Mouse (Mus musculus): ENCODE measurements around the gene Tbc1d9.

The Tbc1d9 gene

DNA sequence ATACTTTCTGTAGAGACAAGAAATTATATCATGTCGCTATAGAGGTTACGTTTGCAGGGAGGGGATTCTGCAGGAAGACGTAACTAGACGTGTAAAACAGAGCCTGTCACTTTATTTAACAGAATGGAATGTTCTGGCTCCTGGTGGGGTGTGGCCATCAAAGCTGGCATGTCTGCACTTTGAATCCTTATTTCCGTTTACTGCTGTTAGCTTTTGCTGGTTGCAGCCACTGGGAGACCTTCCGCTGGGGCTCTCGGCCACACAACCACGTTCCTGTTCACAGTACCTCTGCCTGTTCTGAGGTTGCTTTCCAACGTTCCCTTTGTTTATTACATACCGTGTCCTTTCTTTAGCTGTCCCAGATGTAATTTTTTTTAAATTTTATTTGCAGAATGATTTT is 107.3 kb downstream of the Tbc1d9 start:
- ChIA-PET POLR2A (interaction anchor here in 1 of 4 experiments (0.8 kb wide), 1 partner anchor 13 kb away, joined by 3 read pairs; no protein-coding TSS in a partner anchor), CTCF (no interaction called here)

DNA sequence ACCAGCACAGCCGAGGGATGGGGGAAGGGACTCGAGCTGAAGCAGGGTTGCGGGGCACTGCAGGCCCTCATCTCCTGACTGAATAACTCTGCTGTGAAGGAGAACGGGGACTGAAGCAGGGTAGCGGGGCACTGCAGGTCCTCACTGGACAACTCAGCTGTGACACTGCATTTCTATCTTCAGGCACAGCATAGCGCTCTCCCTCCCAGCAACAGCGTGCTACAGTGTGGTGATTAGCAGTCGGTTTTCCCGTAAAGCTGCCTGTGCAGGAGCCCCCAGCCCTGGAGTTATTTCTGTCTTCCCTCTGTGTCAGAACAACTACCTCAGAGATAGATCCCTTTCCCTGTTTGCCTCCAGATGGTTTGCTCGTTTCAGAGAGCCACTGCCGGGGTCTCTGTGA is 109.3 kb downstream of the Tbc1d9 start:
- POLR2A ChIA-PET: interaction anchor here in 2 of 4 experiments (0.6 to 1.9 kb wide), 2 partner anchors 48 to 109 kb away, joined by 3 to 4 read pairs; no protein-coding TSS in a partner anchor

DNA sequence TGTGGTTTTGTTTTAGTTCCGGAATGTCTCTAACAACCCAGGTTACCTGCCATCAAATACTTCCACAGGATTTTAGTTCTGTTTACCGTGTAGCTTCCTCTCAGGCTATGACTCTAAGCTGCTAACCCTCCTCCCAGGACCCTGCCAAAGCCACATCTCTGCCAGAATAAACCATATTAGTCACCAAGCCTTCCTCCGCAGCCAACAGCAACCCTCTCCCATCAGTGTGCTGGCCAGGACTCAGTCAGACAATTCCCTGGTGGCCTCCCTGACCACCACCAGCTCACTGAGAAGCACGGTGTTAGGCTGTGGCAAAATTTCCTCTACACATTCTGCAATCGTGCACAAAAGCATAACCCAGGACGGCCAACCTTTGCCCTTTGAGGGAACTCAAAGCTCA is 113.3 kb downstream of the Tbc1d9 start:
- ChIA-PET CTCF (interaction anchor here in 3 of 4 experiments (0.5 to 2.9 kb wide), 4 partner anchors 9 to 73 kb away, joined by 3 to 13 read pairs (median 6); no protein-coding TSS in a partner anchor), POLR2A (interaction anchor here in 1 of 4 experiments (0.6 kb wide), 1 partner anchor 68 kb away, joined by 3 read pairs; no protein-coding TSS in a partner anchor)

More for the DNA sequence above, 109.3 kb downstream of the Tbc1d9 start:
- CTCF ChIA-PET: interaction anchor here in 2 of 4 experiments (1.7 to 1.8 kb wide), 2 partner anchors 14 kb away, joined by 6 to 10 read pairs; no protein-coding TSS in a partner anchor

DNA sequence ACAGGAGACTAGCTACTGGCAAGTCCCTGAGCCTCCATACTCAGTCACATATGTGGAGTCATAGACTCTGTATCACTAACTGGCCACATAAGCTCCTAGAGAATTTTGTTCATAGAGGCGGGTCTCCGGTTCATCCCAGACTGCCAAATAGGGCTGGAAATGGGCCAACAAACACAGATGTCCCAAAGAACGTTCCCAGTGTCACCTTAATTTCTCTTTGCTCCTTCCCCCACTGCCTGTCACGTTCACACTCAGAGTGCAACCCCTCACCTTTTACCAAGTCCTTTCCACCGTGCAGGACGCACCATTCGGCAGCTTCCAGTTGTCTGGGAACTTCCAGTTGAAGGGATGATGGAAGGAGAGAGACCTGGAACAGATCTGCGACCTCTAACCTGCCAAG is 120.2 kb downstream of the Tbc1d9 start:
- POLR2A ChIA-PET: interaction anchor here in 1 of 4 experiments (0.7 kb wide), 1 partner anchor 13 kb away, joined by 3 read pairs; no protein-coding TSS in a partner anchor
- CTCF ChIA-PET: no interaction called here

DNA sequence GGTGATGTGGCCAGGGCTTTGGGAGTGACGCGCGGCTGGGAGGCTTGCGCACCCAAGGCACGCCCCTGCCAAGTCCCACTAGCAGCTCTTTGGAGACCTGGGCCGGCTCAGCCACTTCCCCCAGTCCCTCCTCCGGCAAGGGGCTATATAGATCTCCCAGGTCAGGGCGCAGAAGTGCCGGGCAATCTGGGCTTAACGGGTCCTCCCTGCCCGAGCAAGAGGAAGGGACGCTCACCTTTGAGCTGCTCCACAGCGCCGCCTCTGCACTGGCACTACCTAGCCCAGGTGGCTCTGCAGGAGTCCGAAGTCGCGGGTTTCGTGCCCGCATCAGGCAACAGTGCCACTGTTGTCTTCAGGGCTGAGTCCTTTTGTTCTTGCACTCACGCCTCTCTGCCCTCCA is 125.0 kb downstream of the Tbc1d9 start, which contains the start of gene Ucp1:
Ucp1 (plus strand) TSS at position 177 of the 400 bp plus-strand sequence.
- POLR2A ChIA-PET: interaction anchor here in 1 of 4 experiments (1.8 kb wide), 1 partner anchor 25 kb away, joined by 6 read pairs; no protein-coding TSS in a partner anchor
- CTCF ChIA-PET: interaction anchor here in 3 of 4 experiments (0.7 to 1.6 kb wide), 8 partner anchors 13 to 53 kb away, joined by 3 to 7 read pairs (median 4); no protein-coding TSS in a partner anchor

DNA sequence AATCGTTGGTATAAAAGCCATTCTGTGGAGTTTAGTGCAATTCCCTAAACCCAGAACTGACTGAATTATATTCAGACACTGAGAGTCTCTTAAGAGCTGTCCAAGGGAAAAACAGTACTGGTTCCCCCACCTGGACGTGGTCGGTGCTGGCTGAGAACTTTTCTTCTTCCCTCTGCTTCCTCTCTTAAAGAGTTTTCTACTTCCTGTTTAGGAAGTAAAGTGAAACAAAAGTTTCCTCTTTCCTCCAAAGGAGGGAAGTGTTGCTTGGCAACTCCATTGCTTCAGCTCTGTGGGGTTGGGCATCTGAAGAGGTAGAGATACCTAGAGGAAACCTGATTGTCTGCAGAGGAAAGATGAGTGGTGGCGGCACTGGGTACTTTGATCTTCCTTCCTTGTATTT is 132.2 kb downstream of the Tbc1d9 start:
- ChIA-PET CTCF (interaction anchor here in 1 of 4 experiments (1.3 kb wide), 1 partner anchor 37 kb away, joined by 3 read pairs; no protein-coding TSS in a partner anchor), POLR2A (no interaction called here)

DNA sequence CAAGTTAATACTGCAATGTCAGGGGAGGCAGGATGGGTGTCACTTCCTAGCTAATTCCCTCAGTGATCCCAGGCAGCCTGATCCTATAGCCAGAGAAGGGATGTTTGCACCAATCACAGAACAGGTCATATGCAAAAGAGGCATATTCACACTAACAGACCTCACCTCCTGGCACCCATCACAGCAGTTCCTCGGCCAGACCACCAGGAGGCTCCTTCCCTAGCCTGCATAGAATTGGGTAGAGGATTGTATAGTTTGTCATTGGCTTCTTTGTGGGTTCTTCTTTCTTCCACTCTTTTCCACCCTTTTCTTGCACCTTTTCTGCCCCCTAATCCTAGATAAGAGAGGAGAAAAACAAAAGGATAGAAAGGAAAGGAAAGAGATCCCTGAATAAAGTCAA is 135.0 kb downstream of the Tbc1d9 start:
- POLR2A ChIA-PET: no interaction called here

DNA sequence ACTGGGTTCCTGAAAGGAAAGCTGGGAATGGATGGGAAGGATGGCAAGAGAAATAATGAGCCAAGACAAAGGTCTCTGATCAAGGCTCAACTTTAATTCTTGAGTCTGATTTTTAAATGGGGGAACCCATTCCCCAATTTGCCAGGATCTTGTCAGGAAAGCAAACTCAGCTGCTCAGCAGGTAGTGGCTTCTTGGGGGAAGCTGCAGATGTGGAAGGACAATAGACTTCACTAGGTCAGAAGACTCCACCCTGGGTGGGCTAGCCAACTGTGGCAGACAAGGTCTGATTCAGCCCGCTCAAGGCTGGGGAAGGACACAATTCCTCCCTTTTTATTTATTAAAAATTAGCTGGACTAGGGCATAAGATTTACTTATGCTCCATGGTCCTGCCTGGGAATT is 139.8 kb downstream of the Tbc1d9 start:
- POLR2A ChIA-PET: interaction anchor here in 1 of 4 experiments (1.1 kb wide), 1 partner anchor 10 kb away, joined by 3 read pairs; no protein-coding TSS in a partner anchor
- CTCF ChIA-PET: no interaction called here

More for the DNA sequence above, 135.0 kb downstream of the Tbc1d9 start:
- CTCF ChIA-PET: no interaction called here

DNA sequence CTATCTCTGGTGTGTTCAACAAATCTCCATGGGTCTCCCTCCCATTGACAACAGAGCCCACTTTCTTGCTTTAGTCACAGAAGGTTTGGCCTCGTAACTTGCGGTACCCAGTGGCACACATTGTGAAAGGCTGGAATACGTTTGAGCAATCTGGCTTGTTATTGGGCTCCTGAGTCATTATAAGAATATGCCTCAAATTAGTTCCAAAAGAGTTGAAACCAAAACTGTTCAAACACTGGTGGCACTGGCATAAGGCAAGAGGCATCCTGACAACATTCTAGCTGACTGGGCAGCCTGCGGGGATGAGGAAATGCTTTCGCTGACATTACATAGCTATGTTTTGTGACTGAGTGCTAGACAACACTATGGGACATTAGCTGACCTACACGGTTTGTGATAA is 144.7 kb downstream of the Tbc1d9 start:
- ChIA-PET CTCF (interaction anchor here in 2 of 4 experiments (0.5 to 1.5 kb wide), 3 partner anchors 20 to 226 kb away, joined by 3 to 9 read pairs (median 4); partner anchors contain the start of gene Ucp1 (in 1 of the 2)), POLR2A (interaction anchor here in 1 of 4 experiments (0.7 to 0.8 kb wide), 2 partner anchors 11 to 28 kb away, joined by 3 read pairs; no protein-coding TSS in a partner anchor)

DNA sequence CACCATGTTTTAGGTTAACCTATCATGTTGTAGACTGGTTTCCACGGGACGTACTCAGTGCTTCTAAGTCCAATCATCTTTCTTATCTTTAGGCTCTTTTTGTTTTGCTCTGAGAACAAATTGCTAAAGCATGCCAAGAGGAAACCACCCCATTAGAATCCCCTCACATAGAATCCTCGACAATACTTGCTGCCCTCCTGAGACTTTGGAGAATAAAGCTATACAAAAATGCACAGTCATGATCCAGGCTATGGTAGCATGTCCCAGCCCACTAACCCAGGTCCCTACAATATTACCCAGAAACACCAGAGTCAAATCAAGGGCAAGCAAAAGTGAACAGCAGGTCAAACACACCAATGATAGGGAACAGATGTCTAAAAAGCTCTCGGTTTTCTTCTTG is 149.9 kb downstream of the Tbc1d9 start:
- CTCF ChIA-PET: interaction anchor here in 1 of 4 experiments (2.1 kb wide), 1 partner anchor 55 kb away, joined by 7 read pairs; no protein-coding TSS in a partner anchor
- POLR2A ChIA-PET: interaction anchor here in 2 of 4 experiments (0.8 to 1.6 kb wide), 4 partner anchors 10 to 26 kb away, joined by 3 to 6 read pairs (median 4); partner anchors contain the start of gene Elmod2 (in 1 of the 2)

DNA sequence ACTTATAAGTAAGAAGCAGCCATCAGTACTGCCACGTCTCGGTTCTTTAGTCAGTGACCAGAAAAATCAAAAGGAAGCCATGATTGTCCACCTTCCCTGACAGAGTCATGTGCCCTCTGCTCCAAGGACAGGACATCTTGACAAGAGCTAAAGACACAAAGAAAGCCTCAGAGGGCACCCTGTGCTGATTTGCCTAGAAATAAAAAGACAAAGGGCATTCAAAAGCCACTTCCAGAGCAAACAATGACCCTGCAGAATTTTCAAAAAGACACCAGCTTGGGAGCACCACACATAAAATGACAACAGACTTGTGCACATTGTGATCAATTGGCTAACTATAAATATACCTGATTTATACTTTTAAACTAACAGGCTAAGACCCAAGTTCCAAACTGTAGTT is 150.5 kb downstream of the Tbc1d9 start:
- ChIA-PET POLR2A (interaction anchor here in 2 of 4 experiments (0.6 to 1.6 kb wide), 5 partner anchors 13 to 1556 kb away, joined by 3 to 6 read pairs (median 4); partner anchors contain the start of gene Elmod2 (in 1 of the 2)), CTCF (interaction anchor here in 2 of 4 experiments (1.3 to 2.1 kb wide), 2 partner anchors 27 to 55 kb away, joined by 3 to 7 read pairs; no protein-coding TSS in a partner anchor)

DNA sequence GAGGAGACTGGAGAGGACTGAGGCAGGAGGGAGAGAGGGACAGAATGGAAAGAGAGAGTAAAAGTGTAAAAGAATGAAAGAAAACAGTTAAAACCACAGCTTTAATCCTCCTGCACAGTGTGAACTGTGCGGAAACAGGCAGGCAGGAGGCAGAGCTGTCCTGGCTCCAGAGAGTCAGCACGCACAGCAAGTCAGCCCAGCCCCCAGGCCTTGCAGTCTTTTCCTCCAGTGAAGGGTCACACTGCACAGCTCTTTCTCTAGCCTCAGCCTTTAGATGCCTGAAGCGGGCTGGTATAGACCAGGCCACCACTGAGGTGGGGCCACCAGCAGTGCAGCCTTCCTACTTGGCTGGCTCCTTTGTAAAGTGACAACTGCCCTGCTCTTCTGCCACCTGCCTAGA is 155.4 kb downstream of the Tbc1d9 start:
- POLR2A ChIA-PET: interaction anchor here in 3 of 4 experiments (0.7 to 1.5 kb wide), 7 partner anchors 9 to 156 kb away, joined by 3 to 4 read pairs (median 3); partner anchors contain the start of gene Tbc1d9 (in 1 of the 3)
- CTCF ChIA-PET: interaction anchor here in 1 of 4 experiments (1.8 to 4.8 kb wide), 2 partner anchors 31 to 60 kb away, joined by 7 to 40 read pairs; partner anchors contain the start of gene Ucp1

DNA sequence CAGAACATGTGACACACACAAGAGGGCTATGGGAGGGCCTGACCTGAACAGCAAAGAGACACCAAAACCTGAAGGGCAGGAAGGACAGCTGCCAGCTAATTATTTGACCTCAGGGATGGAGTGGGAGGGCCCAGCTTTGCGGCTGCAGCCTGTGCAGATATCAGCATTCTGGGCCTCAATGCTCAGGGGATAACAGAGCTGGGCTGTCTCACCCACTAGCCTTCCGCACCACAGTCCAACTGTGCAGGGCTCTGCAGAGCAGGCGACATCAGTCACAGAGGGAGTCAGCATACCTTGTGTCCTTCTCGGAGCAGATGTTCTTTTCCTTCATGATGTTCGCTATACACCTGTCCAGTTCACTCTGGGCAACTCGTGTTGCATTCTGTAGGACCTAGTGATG is 157.2 kb downstream of the Tbc1d9 start:
- CTCF ChIA-PET: interaction anchor here in 3 of 4 experiments (0.5 to 4.8 kb wide), 9 partner anchors 9 to 300 kb away, joined by 3 to 40 read pairs (median 4); partner anchors contain the start of gene Elmod2 (in 1 of the 3)
- POLR2A ChIA-PET: interaction anchor here in 3 of 4 experiments (1.1 to 2.1 kb wide), 9 partner anchors 9 to 80 kb away, joined by 3 to 11 read pairs (median 4); partner anchors contain the start of gene Elmod2 (in 2 of the 3)

Data from embryonic stem cell, embryonic (primary cell).